8 mouse cellular contexts compared by ENCODE assay signal in genomic region chr11:60537468-60538347, GRCm38 (mm10). TPM values are rescaled to one million over a fixed set of nuclear protein-coding genes. Genes with fewer than 3 reads are reported as not detected.
DNase-seq lines count a peak whose midpoint lies in the region; ATAC-seq and TF ChIP-seq lines count a peak whose summit lies in the region.

No protein-coding gene starts in this region.

- H3K4me2 ChIP-seq in CH12.LX (ENCODE audit: insufficient read depth, low read depth, poor library complexity, severe bottlenecking): no peak overlapping the region; the same call in 1 of the 2 replicates
- peak overlapping the region; percentile 98 for H3K4me2 ChIP-seq in forebrain, embryonic 11.5 days (ENCODE audit: low read depth, low read length, severe bottlenecking)
- H3K4me2 ChIP-seq in heart, embryonic 16.5 days (ENCODE audit: low read depth, low read length): peak overlapping the region; percentile 98
- H3K4me2 ChIP-seq in liver, embryonic 15.5 days: peak overlapping the region; percentile 93
- H3K4me2 ChIP-seq in neural tube, embryonic 12.5 days (replicated peaks): peak overlapping the region; percentile 99

- peaks cover 9% of the 10 kb centered on the region for H3K27me3 ChIP-seq in CH12.LX (replicated peaks)
- H3K27me3 ChIP-seq in forebrain, embryonic 11.5 days (ENCODE audit: control insufficient read depth, insufficient read depth, low read length): no peaks in the 10 kb centered on the region
- no peaks in the 10 kb centered on the region for H3K27me3 ChIP-seq in heart, embryonic 16.5 days (ENCODE audit: control insufficient read depth, insufficient read depth, low read length)
- H3K27me3 ChIP-seq in liver, embryonic 15.5 days: no peaks in the 10 kb centered on the region
- no peaks in the 10 kb centered on the region for H3K27me3 ChIP-seq in neural tube, embryonic 12.5 days (replicated peaks)

- TF ChIP-seq CTCF in CH12.LX (conservative IDR thresholded peaks at IDR 0.05 in 1 of 2, IDR thresholded peaks at IDR 0.05 in 1 of 2; ENCODE audit: low read depth in 2 of 2, low read length in 2 of 2): no peak

- peaks cover 46% of the 10 kb centered on the region for H3K79me2 ChIP-seq in CH12.LX (replicated peaks; ENCODE audit: control insufficient read depth, extremely low read depth, insufficient read depth, poor library complexity, severe bottlenecking)

- DNase-seq in CH12.LX (ENCODE audit: extremely low read depth): peak; percentile 98
- peak; percentile 91 for DNase-seq in c-Kit-positive CD71-positive TER-119-negative erythroid progenitor cells, embryonic 14.5 days (ENCODE audit: low read depth)
- peak; percentile 98 for DNase-seq in forebrain, embryonic 11.5 days (ENCODE audit: low spot score)
- peak; percentile 98 to 99 for DNase-seq in kidney, postnatal 36 days
- peak; percentile 99 for DNase-seq in telencephalon, adult 2 months (ENCODE audit: low read depth, low spot score)

- peak overlapping the region; percentile 97 for H3K27ac ChIP-seq in CH12.LX (ENCODE audit: insufficient read depth, low read depth)
- H3K27ac ChIP-seq in forebrain, embryonic 11.5 days (ENCODE audit: low read depth, low read length): peak overlapping the region; percentile 100
- H3K27ac ChIP-seq in heart, embryonic 16.5 days (ENCODE audit: low read length): peak overlapping the region; percentile 100
- peak overlapping the region; percentile 98 for H3K27ac ChIP-seq in liver, embryonic 15.5 days (replicated peaks)
- peak overlapping the region; percentile 99 for H3K27ac ChIP-seq in neural tube, embryonic 12.5 days

- ATAC-seq in forebrain, embryonic 11.5 days (replicated peaks; ENCODE audit: low FRiP score): peak; percentile 90
- peak; percentile 92 for ATAC-seq in heart, embryonic 16.5 days (replicated peaks; ENCODE audit: extremely low read depth, insufficient read depth, low FRiP score)
- ATAC-seq in liver, embryonic 15.5 days (ENCODE audit: insufficient read depth): peak; percentile 85
- peak; percentile 87 for ATAC-seq in neural tube, embryonic 12.5 days (ENCODE audit: low FRiP score, low read depth)

- H3K36me3 ChIP-seq in CH12.LX (replicated peaks in 1 of 2; ENCODE audit: control insufficient read depth in 1 of 2, insufficient read depth in 1 of 2, low read length in 1 of 2): peaks cover 7 to 20% of the 10 kb centered on the region in 2 experiments
- no peaks in the 10 kb centered on the region; the same call in 1 of the 2 replicates for H3K36me3 ChIP-seq in forebrain, embryonic 11.5 days (ENCODE audit: control insufficient read depth, insufficient read depth, low read length)
- H3K36me3 ChIP-seq in heart, embryonic 16.5 days (ENCODE audit: control insufficient read depth, insufficient read depth): peaks cover 6% of the 10 kb centered on the region
- peaks cover 13% of the 10 kb centered on the region for H3K36me3 ChIP-seq in liver, embryonic 15.5 days (replicated peaks)
- H3K36me3 ChIP-seq in neural tube, embryonic 12.5 days: peaks cover 2% of the 10 kb centered on the region; the same call in 1 of the 2 replicates

- WGBS in forebrain, embryonic 11.5 days: under 1% methylated on average over 91 of the region's 91 CpGs
- WGBS in heart, embryonic 16.5 days: under 1% methylated on average over 91 of the region's 91 CpGs
- WGBS in liver, embryonic 15.5 days (ENCODE audit: insufficient replicate concordance): under 1% methylated on average over 90 of the region's 91 CpGs
- WGBS in neural tube, embryonic 12.5 days: under 1% methylated on average over 91 of the region's 91 CpGs

- TF ChIP-seq POLR2A in CH12.LX (IDR thresholded peaks at IDR 0.05; ENCODE audit: low read depth, low read length): peak; percentile 87

- H3K9me3 ChIP-seq in CH12.LX (replicated peaks; ENCODE audit: low read length): no peaks in the 10 kb centered on the region
- H3K9me3 ChIP-seq in forebrain, embryonic 11.5 days (ENCODE audit: control insufficient read depth, low read length): no peaks in the 10 kb centered on the region
- H3K9me3 ChIP-seq in heart, embryonic 16.5 days (replicated peaks; ENCODE audit: control insufficient read depth, low read length): no peaks in the 10 kb centered on the region
- H3K9me3 ChIP-seq in liver, embryonic 15.5 days (replicated peaks): no peaks in the 10 kb centered on the region
- H3K9me3 ChIP-seq in neural tube, embryonic 12.5 days: no peaks in the 10 kb centered on the region

- no peak for TF ChIP-seq RAD21 in CH12.LX (IDR thresholded peaks at IDR 0.05; ENCODE audit: low read depth, low read length)

- no peak for TF ChIP-seq EP300 in CH12.LX (IDR thresholded peaks at IDR 0.05; ENCODE audit: low read length)

- H3K4me3 ChIP-seq in CH12.LX (replicated peaks in 1 of 3; ENCODE audit: low read depth in 2 of 3, low read length in 2 of 3, poor library complexity in 1 of 3): peak overlapping the region; percentile 71 to 83 (median 79)
- H3K4me3 ChIP-seq in forebrain, embryonic 11.5 days (ENCODE audit: low read depth, low read length): peak overlapping the region; percentile 98
- H3K4me3 ChIP-seq in heart, embryonic 16.5 days (ENCODE audit: low read length): peak overlapping the region; percentile 86
- H3K4me3 ChIP-seq in liver, embryonic 15.5 days (replicated peaks): peak overlapping the region; percentile 96
- H3K4me3 ChIP-seq in neural tube, embryonic 12.5 days: peak overlapping the region; percentile 93

- dilution Hi-C loops in CH12.LX (cut with MboI; ENCODE audit: extremely low pct_ligation_motif_present, extremely low pct_unique_long_range_greater_than_20kb, low sequenced_read_pairs): no loop called here

- in situ Hi-C loops in CH12.LX (cut with MboI; ENCODE audit: low pct_ligation_motif_present, low pct_unique_long_range_greater_than_20kb, low sequenced_read_pairs): no loop called here

- H3K9ac ChIP-seq in CH12.LX (ENCODE audit: insufficient read depth, low read depth): peak overlapping the region; percentile 88
- H3K9ac ChIP-seq in forebrain, embryonic 11.5 days (ENCODE audit: low read length): peak overlapping the region; percentile 92
- peak overlapping the region; percentile 95 for H3K9ac ChIP-seq in heart, embryonic 16.5 days (ENCODE audit: low read length)
- H3K9ac ChIP-seq in liver, embryonic 15.5 days: peak overlapping the region; percentile 99
- peak overlapping the region; percentile 90 for H3K9ac ChIP-seq in neural tube, embryonic 12.5 days

- peaks cover 2 to 29% of the 10 kb centered on the region in 2 experiments; a peak in 3 of 4 replicates for H3K4me1 ChIP-seq in CH12.LX (ENCODE audit: control insufficient read depth in 1 of 2, insufficient read depth in 2 of 2)
- H3K4me1 ChIP-seq in forebrain, embryonic 11.5 days (replicated peaks; ENCODE audit: control insufficient read depth, insufficient read depth, low read length): peaks cover 22% of the 10 kb centered on the region
- peaks cover 27% of the 10 kb centered on the region for H3K4me1 ChIP-seq in heart, embryonic 16.5 days (ENCODE audit: control insufficient read depth, insufficient read depth, low read length)
- peaks cover 47% of the 10 kb centered on the region for H3K4me1 ChIP-seq in liver, embryonic 15.5 days (replicated peaks)
- H3K4me1 ChIP-seq in neural tube, embryonic 12.5 days: peaks cover 39% of the 10 kb centered on the region

TF ChIP-seq in CH12.LX, 34 proteins besides CTCF, POLR2A, EP300 and RAD21 (continues in another document):
- TF ChIP-seq MEF2A (IDR thresholded peaks at IDR 0.05; ENCODE audit: borderline replicate concordance, low read depth, low read length) (peak; percentile 71; the same call in 1 of the 2 replicates), JUND (conservative IDR thresholded peaks at IDR 0.05; ENCODE audit: low read depth, low read length) (no peak), MYC (IDR thresholded peaks at IDR 0.05; ENCODE audit: low read depth, low read length) (peak; percentile 69), TCF12 (IDR thresholded peaks at IDR 0.05; ENCODE audit: low read depth, low read length) (peak; percentile 90), POLR2AphosphoS2 (IDR thresholded peaks at IDR 0.05; ENCODE audit: low read depth, low read length) (peak; percentile 83; the same call in 1 of the 2 replicates), ZKSCAN1 (IDR thresholded peaks at IDR 0.05; ENCODE audit: borderline replicate concordance, low read depth, low read length) (no peak), SIN3A (IDR thresholded peaks at IDR 0.05; ENCODE audit: low read length) (peak; percentile 77), USF1 (IDR thresholded peaks at IDR 0.05; ENCODE audit: low read depth, low read length) (peak; percentile 6; the same call in 1 of the 2 replicates), BHLHE40 (IDR thresholded peaks at IDR 0.05; ENCODE audit: low read depth, low read length) (peak; percentile 98), TBP (conservative IDR thresholded peaks at IDR 0.05; ENCODE audit: low read depth, low read length) (peak; percentile 39; the same call in 1 of the 2 replicates), ETS1 (conservative IDR thresholded peaks at IDR 0.05; ENCODE audit: low read depth, low read length) (0 out of 2 replicates have a peak, but pooled peaks have one; percentile 16), MAZ (IDR thresholded peaks at IDR 0.05; ENCODE audit: low read depth, low read length) (0 out of 2 replicates have a peak, but pooled peaks have one; percentile 14), CHD2 (IDR thresholded peaks at IDR 0.05; ENCODE audit: low read length) (peak; percentile 91), ZMIZ1 (IDR thresholded peaks at IDR 0.05; ENCODE audit: low read depth, low read length) (peak; percentile 89), E2F4 (IDR thresholded peaks at IDR 0.05; ENCODE audit: insufficient replicate concordance, low read depth, low read length) (no peak), IRF4 (IDR thresholded peaks at IDR 0.05; ENCODE audit: low read depth, low read length) (peak; percentile 35), HCFC1 (IDR thresholded peaks at IDR 0.05; ENCODE audit: low read depth, low read length) (peak; percentile 31; the same call in 1 of the 2 replicates), PAX5 (IDR thresholded peaks at IDR 0.05; ENCODE audit: low read length) (no peak), ZC3H11A (IDR thresholded peaks at IDR 0.05; ENCODE audit: low read depth, low read length) (no peak), MXI1 (IDR thresholded peaks at IDR 0.05; ENCODE audit: low read depth, low read length) (peak; percentile 89), RCOR1 (conservative IDR thresholded peaks at IDR 0.05; ENCODE audit: low read depth, low read length) (peak; percentile 57; the same call in 1 of the 2 replicates), SMC3 (IDR thresholded peaks at IDR 0.05; ENCODE audit: low read depth, low read length) (no peak)

RNA-seq across cellular contexts. Expression of gene Alkbh5, which starts 1.5 kb away (rescaled TPM):
- total RNA-seq in CH12.LX (2012; rRNA removed): 40.5 and 55.0 TPM in 2 replicates
- 37.2 and 42.7 TPM in 2 replicates for total RNA-seq in CH12.LX (2014; rRNA removed)
- polyA plus RNA-seq in CH12.LX (2012; ENCODE audit: insufficient read length, low read depth): 33.8 and 39.6 TPM in 2 replicates
- 38.0 and 41.2 TPM in 2 replicates for polyA plus RNA-seq in forebrain, embryonic 11.5 days (2014; fragmentation: Nextera tagmentation; extraction: Ambion mirVana)
- polyA plus RNA-seq in heart, embryonic 16.5 days (2015; fragmentation: Nextera tagmentation; extraction: Ambion mirVana): 33.9 and 37.2 TPM in 2 replicates
- 16.8 and 17.3 TPM in 2 replicates for polyA plus RNA-seq in liver, embryonic 15.5 days (2015; fragmentation: Nextera tagmentation; extraction: Ambion mirVana)
- 28.5 and 34.9 TPM in 2 replicates for polyA plus RNA-seq in neural tube, embryonic 12.5 days (2016; fragmentation: Nextera tagmentation; extraction: Ambion mirVana)

Comparison
In these comparisons a context has a peak if more than half of its experiments do, and no peak if none do; other contexts are left out.
1. Peak in every context shown above with its lines: DNase-seq, ATAC-seq, H3K4me3 ChIP-seq and H3K27ac ChIP-seq.